Mouse (Mus musculus): ENCODE data around the gene Psrc1. TPM values are rescaled to one million over a fixed set of nuclear protein-coding genes. Genes with fewer than 3 reads are reported as not detected.

Gene Psrc1
- 11.9 and 13.6 TPM in 2 replicates for polyA plus RNA-seq (2015; fragmentation: Nextera tagmentation; extraction: Ambion mirVana)

GRCm38 (mm10) chr3:108383485-108384354 is at the start of gene Psrc1:
Gene Psrc1, plus strand, starts transcription at chr3:108383839.
- H3K27ac ChIP-seq (replicated peaks): peak within 1 kb of the TSS; percentile 58
- H3K4me1 ChIP-seq (replicated peaks): peaks cover 53% of the 10 kb centered on the region
- peak within 1 kb of the TSS; percentile 64 for H3K9ac ChIP-seq
- H3K4me3 ChIP-seq (replicated peaks): peak within 1 kb of the TSS; percentile 73
- peak; percentile 88 for ATAC-seq (ENCODE audit: insufficient read depth)
- H3K36me3 ChIP-seq (replicated peaks): peaks cover 27% of the 10 kb centered on the region
- H3K9me3 ChIP-seq (replicated peaks): no peaks in the 10 kb centered on the region
- WGBS (ENCODE audit: insufficient replicate concordance): 2% methylated on average over 44 of the region's 44 CpGs
- H3K4me2 ChIP-seq: peak within 1 kb of the TSS; percentile 79
- H3K27me3 ChIP-seq: no peaks in the 10 kb centered on the region

GRCm38 (mm10) chr3:108336878-108337277 is 46.8 kb upstream of the Psrc1 start:
- no peak overlapping the region for H3K4me2 ChIP-seq
- no peak overlapping the region for H3K27ac ChIP-seq (replicated peaks)
- no peaks in the 10 kb centered on the region for H3K27me3 ChIP-seq
- ATAC-seq (ENCODE audit: insufficient read depth): no peak
- 74% methylated on average over 5 of the region's 5 CpGs for WGBS (ENCODE audit: insufficient replicate concordance)
- H3K9me3 ChIP-seq (replicated peaks): no peaks in the 10 kb centered on the region
- no peak overlapping the region for H3K4me3 ChIP-seq (replicated peaks)
- peaks cover 20% of the 10 kb centered on the region for H3K36me3 ChIP-seq (replicated peaks)
- H3K4me1 ChIP-seq (replicated peaks): no peaks in the 10 kb centered on the region
- no peak overlapping the region for H3K9ac ChIP-seq

GRCm38 (mm10) chr3:108341040-108341439 is 42.6 kb upstream of the Psrc1 start:
- no peak for ATAC-seq (ENCODE audit: insufficient read depth)

GRCm38 (mm10) chr3:108342185-108342584 is 41.5 kb upstream of the Psrc1 start:
- Histone ChIP-seq H3K9ac (no peak overlapping the region), H3K27me3 (no peaks in the 10 kb centered on the region), H3K4me1 (replicated peaks) (0 out of 2 replicates have a peak, but pooled peaks cover 2% of the 10 kb centered on the region), H3K4me2 (no peak overlapping the region), H3K36me3 (replicated peaks) (peaks cover 26% of the 10 kb centered on the region), H3K4me3 (replicated peaks) (no peak overlapping the region), H3K9me3 (replicated peaks) (no peaks in the 10 kb centered on the region), H3K27ac (replicated peaks) (no peak overlapping the region)
- ATAC-seq (ENCODE audit: insufficient read depth): no peak
- 66% methylated on average over 7 of the region's 7 CpGs for WGBS (ENCODE audit: insufficient replicate concordance)

More at GRCm38 (mm10) chr3:108341040-108341439, 42.6 kb upstream of the Psrc1 start:
- 68% methylated on average over 2 of the region's 2 CpGs for WGBS (ENCODE audit: insufficient replicate concordance)
- Histone ChIP-seq H3K36me3 (replicated peaks) (peaks cover 26% of the 10 kb centered on the region), H3K9ac (no peak overlapping the region), H3K4me3 (replicated peaks) (no peak overlapping the region), H3K9me3 (replicated peaks) (no peaks in the 10 kb centered on the region), H3K27ac (replicated peaks) (no peak overlapping the region), H3K27me3 (no peaks in the 10 kb centered on the region), H3K4me1 (replicated peaks) (0 out of 2 replicates have a peak, but pooled peaks cover 2% of the 10 kb centered on the region), H3K4me2 (no peak overlapping the region)

GRCm38 (mm10) chr3:108345855-108346254 is 37.8 kb upstream of the Psrc1 start:
- H3K4me2 ChIP-seq: no peak overlapping the region
- no peak for ATAC-seq (ENCODE audit: insufficient read depth)
- H3K27me3 ChIP-seq: no peaks in the 10 kb centered on the region
- WGBS (ENCODE audit: insufficient replicate concordance): 32% methylated on average over 7 of the region's 7 CpGs
- no peaks in the 10 kb centered on the region for H3K9me3 ChIP-seq (replicated peaks)
- 0 out of 2 replicates have a peak, but pooled peaks cover 2% of the 10 kb centered on the region for H3K4me1 ChIP-seq (replicated peaks)
- H3K4me3 ChIP-seq (replicated peaks): no peak overlapping the region
- H3K36me3 ChIP-seq (replicated peaks): peaks cover 30% of the 10 kb centered on the region
- no peak overlapping the region for H3K9ac ChIP-seq
- no peak overlapping the region for H3K27ac ChIP-seq (replicated peaks)

- Histone ChIP-seq H3K4me3 (replicated peaks) (no peak overlapping the region), H3K36me3 (replicated peaks) (peaks cover 31% of the 10 kb centered on the region), H3K4me2 (no peak overlapping the region), H3K27me3 (no peaks in the 10 kb centered on the region), H3K9ac (no peak overlapping the region), H3K9me3 (replicated peaks) (no peaks in the 10 kb centered on the region), H3K4me1 (replicated peaks) (no peaks in the 10 kb centered on the region), H3K27ac (replicated peaks) (no peak overlapping the region)
- ATAC-seq (ENCODE audit: insufficient read depth): no peak
- WGBS (ENCODE audit: insufficient replicate concordance): 66% methylated on average over 9 of the region's 9 CpGs
These were observed 35.3 kb upstream of the Psrc1 start for GRCm38 (mm10) chr3:108348376-108348775.

GRCm38 (mm10) chr3:108355245-108355644 is 28.4 kb upstream of the Psrc1 start:
- Histone ChIP-seq H3K4me2 (no peak overlapping the region), H3K27me3 (no peaks in the 10 kb centered on the region), H3K36me3 (replicated peaks) (peaks cover 18% of the 10 kb centered on the region; the same call in 1 of the 2 replicates), H3K9ac (no peak overlapping the region), H3K9me3 (replicated peaks) (no peaks in the 10 kb centered on the region), H3K4me3 (replicated peaks) (no peak overlapping the region), H3K4me1 (replicated peaks) (no peaks in the 10 kb centered on the region), H3K27ac (replicated peaks) (no peak overlapping the region)
- ATAC-seq (ENCODE audit: insufficient read depth): no peak
- 44% methylated on average over 3 of the region's 3 CpGs for WGBS (ENCODE audit: insufficient replicate concordance)

- ATAC-seq (ENCODE audit: insufficient read depth): no peak
- no peaks in the 10 kb centered on the region for H3K9me3 ChIP-seq (replicated peaks)
- no peak overlapping the region for H3K4me2 ChIP-seq
- no peak overlapping the region for H3K27ac ChIP-seq (replicated peaks)
- WGBS (ENCODE audit: insufficient replicate concordance): 75% methylated on average over 10 of the region's 10 CpGs
- H3K36me3 ChIP-seq (replicated peaks): peaks cover 12% of the 10 kb centered on the region; the same call in 1 of the 2 replicates
- no peak overlapping the region for H3K4me3 ChIP-seq (replicated peaks)
- no peaks in the 10 kb centered on the region for H3K27me3 ChIP-seq
- H3K9ac ChIP-seq: no peak overlapping the region
- H3K4me1 ChIP-seq (replicated peaks): peaks cover 3% of the 10 kb centered on the region; the same call in 1 of the 2 replicates
These were observed 26.6 kb upstream of the Psrc1 start for GRCm38 (mm10) chr3:108357051-108357450.

- Histone ChIP-seq H3K4me3 (replicated peaks) (no peak overlapping the region), H3K4me2 (no peak overlapping the region)
These were observed 25.2 kb upstream of the Psrc1 start for GRCm38 (mm10) chr3:108358445-108358844.

GRCm38 (mm10) chr3:108360894-108361293 is 22.7 kb upstream of the Psrc1 start:
- no peak for ATAC-seq (ENCODE audit: insufficient read depth)
- 0 out of 2 replicates have a peak, but pooled peaks cover 3% of the 10 kb centered on the region for H3K36me3 ChIP-seq (replicated peaks)
- WGBS (ENCODE audit: insufficient replicate concordance): 13% methylated on average over 7 of the region's 7 CpGs
- H3K4me3 ChIP-seq (replicated peaks): no peak overlapping the region
- H3K27ac ChIP-seq (replicated peaks): no peak overlapping the region
- H3K4me1 ChIP-seq (replicated peaks): peaks cover 16% of the 10 kb centered on the region
- no peak overlapping the region for H3K4me2 ChIP-seq
- no peaks in the 10 kb centered on the region for H3K27me3 ChIP-seq
- H3K9me3 ChIP-seq (replicated peaks): no peaks in the 10 kb centered on the region
- H3K9ac ChIP-seq: no peak overlapping the region

More at GRCm38 (mm10) chr3:108358445-108358844, 25.2 kb upstream of the Psrc1 start:
- Histone ChIP-seq H3K27ac (replicated peaks) (no peak overlapping the region), H3K36me3 (replicated peaks) (peaks cover 12% of the 10 kb centered on the region; the same call in 1 of the 2 replicates), H3K4me1 (replicated peaks) (peaks cover 3% of the 10 kb centered on the region; the same call in 1 of the 2 replicates), H3K9me3 (replicated peaks) (no peaks in the 10 kb centered on the region), H3K27me3 (no peaks in the 10 kb centered on the region), H3K9ac (no peak overlapping the region)
- 65% methylated on average over 6 of the region's 6 CpGs for WGBS (ENCODE audit: insufficient replicate concordance)
- no peak for ATAC-seq (ENCODE audit: insufficient read depth)

GRCm38 (mm10) chr3:108363626-108364025 is 20.0 kb upstream of the Psrc1 start:
- Histone ChIP-seq H3K9me3 (replicated peaks) (no peaks in the 10 kb centered on the region), H3K9ac (no peak overlapping the region), H3K4me3 (replicated peaks) (no peak overlapping the region), H3K4me2 (no peak overlapping the region), H3K27ac (replicated peaks) (no peak overlapping the region), H3K27me3 (no peaks in the 10 kb centered on the region), H3K4me1 (replicated peaks) (peaks cover 19% of the 10 kb centered on the region), H3K36me3 (replicated peaks) (no peaks in the 10 kb centered on the region)
- 36% methylated on average over 3 of the region's 3 CpGs for WGBS (ENCODE audit: insufficient replicate concordance)
- no peak for ATAC-seq (ENCODE audit: insufficient read depth)
